Mouse (Mus musculus) C2C12 (cell line): ENCODE measurements at regions not wholly inside any gene's neighbourhood (a gene's known extent, or its start where the extent isn't known, plus 50 kb on each side); places are given as distances from the start of the nearest gene placed in this dataset. TPM values are rescaled to one million over a fixed set of nuclear protein-coding genes. Genes with fewer than 3 reads are reported as not detected.

ENCODE experiments used
- H3K27me3 ChIP-seq: one replicate; pipeline ENCODE4 v1.6.1; 2011; ENCODE audit not compliant: control insufficient read depth, insufficient read depth, insufficient read length
- H3K36me3 ChIP-seq: one replicate; pipeline ENCODE4 v1.6.1; 2011; ENCODE audit not compliant: control insufficient read depth, insufficient read depth
- H3K4me3 ChIP-seq: one replicate; pipeline ENCODE4 v1.5.1; 2011; ENCODE audit warnings: mild to moderate bottlenecking, control low read depth; ENCODE audit not compliant: poor library complexity, insufficient read depth, severe bottlenecking
- H3K79me2 ChIP-seq: one replicate; pipeline ENCODE4 v1.6.1; 2011; ENCODE audit not compliant: control insufficient read depth, insufficient read depth
- H3K79me3 ChIP-seq: one replicate; pipeline ENCODE4 v1.6.1; 2011; ENCODE audit warnings: low read depth, control low read depth
- H3ac ChIP-seq: one replicate; pipeline ENCODE3; 2011; ENCODE audit warnings: low read depth; ENCODE audit not compliant: control insufficient read depth, insufficient read length
- CEBPB ChIP-seq: IDR thresholded peaks from one replicate; pipeline ENCODE4 v1.6.1; 2011; ENCODE audit warnings: low read depth, mild to moderate bottlenecking, control low read depth, moderate library complexity
- CTCF ChIP-seq: IDR thresholded peaks from one replicate; pipeline ENCODE4 v1.5.1; 2011; ENCODE audit not compliant: control insufficient read depth, insufficient read depth, insufficient read length
- FOSL1 ChIP-seq: IDR thresholded peaks from one replicate; pipeline ENCODE4 v1.8.0; 2011; ENCODE audit warnings: mild to moderate bottlenecking, low read length; ENCODE audit not compliant: poor library complexity, insufficient read depth, severe bottlenecking
- MAX ChIP-seq: IDR thresholded peaks from one replicate; pipeline ENCODE4 v1.6.1; 2011; ENCODE audit warnings: mild to moderate bottlenecking, control low read depth
- MYOD1 ChIP-seq: IDR thresholded peaks from one replicate; pipeline ENCODE4 v1.6.1; 2011; ENCODE audit warnings: low read depth; ENCODE audit not compliant: control insufficient read depth, insufficient read length
- MYOG ChIP-seq: IDR thresholded peaks from one replicate; pipeline ENCODE4 v1.6.1; 2011; ENCODE audit not compliant: control insufficient read depth, insufficient read length; ENCODE audit errors: extremely low read depth
- USF1 ChIP-seq: IDR thresholded peaks from one replicate; pipeline ENCODE4 v1.6.1; 2011; ENCODE audit warnings: low read depth, mild to moderate bottlenecking, control low read depth, moderate library complexity
- microRNA-seq: library from miRNA; unstranded; fragments of <30 nt; microRNA quantifications from one replicate; pipeline ENCODE4, GENCODE M21; 2019; ENCODE audit warnings: borderline microRNAs expressed

DNA sequence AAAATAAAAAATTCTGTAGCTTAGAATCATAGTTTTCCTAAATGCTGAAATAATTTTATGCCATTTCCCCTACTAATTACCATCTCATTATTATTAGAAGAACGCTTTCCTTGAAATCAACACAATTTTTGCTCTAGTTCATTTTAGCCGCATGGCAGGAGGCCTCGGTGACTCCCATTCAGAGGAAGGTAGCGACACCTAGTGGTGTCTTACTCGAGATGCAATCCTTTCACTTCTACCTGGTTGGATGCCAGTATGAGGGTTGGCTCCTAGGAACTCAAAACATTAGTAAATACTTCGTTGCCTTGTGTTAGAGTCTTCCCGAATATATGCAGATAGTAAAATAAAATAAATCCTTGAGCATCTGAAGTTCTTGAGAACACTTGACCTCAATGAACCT is 76.3 kb upstream of the Pitrm1 start:
- H3K27me3 ChIP-seq = no peaks in the 10 kb centered on the region
- peak; percentile 31 for TF ChIP-seq CTCF
- no peak for TF ChIP-seq USF1
- peak; percentile 51 for TF ChIP-seq MAX
- TF ChIP-seq MYOD1 = no peak
- no peak overlapping the region for H3ac ChIP-seq
- no peaks in the 10 kb centered on the region for H3K79me2 ChIP-seq
- no peaks in the 10 kb centered on the region for H3K36me3 ChIP-seq
- H3K79me3 ChIP-seq = no peaks in the 10 kb centered on the region
- no peak overlapping the region for H3K4me3 ChIP-seq

DNA sequence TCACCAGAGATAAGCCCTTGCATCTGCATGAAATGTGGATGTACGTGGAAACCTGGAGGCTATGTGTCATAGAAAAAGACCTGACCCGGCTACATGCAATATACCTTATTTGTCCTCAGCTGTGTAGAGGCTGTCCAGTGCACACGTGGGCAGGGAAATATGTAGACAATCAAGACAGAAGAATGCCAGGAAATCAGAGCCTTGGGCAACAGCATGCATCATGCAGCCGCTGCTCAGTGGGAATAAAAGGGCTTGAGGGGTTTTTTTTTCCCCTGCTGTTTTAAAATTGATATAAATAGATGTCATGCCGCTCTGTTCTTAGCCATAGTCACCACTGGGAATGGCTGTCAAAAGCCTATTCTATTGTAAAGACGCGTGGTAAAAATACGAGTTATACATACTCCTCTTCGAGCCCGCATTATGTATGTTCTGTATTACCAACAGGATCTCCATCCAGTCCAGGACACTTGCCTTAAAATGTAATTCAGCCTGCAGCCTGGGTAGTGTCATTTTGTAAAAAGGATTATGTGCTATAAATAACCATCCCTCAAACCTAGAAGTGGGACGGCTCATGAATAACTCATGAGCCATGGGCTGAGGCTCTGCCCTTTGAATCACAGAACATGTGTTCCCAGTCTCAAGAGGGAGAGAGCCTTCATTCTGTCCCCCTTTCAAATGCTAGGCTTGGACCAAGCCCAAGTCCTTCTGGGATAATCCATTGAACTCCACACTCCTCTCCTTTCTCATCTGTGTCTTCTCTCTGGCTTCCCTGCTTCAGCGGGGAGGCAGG is 74.4 kb upstream of the Pitrm1 start:
- Histone ChIP-seq H3K79me2 (no peaks in the 10 kb centered on the region), H3K4me3 (no peak overlapping the region), H3ac (no peak overlapping the region), H3K27me3 (no peaks in the 10 kb centered on the region), H3K79me3 (no peaks in the 10 kb centered on the region), H3K36me3 (no peaks in the 10 kb centered on the region)
- TF ChIP-seq CTCF (no peak), CEBPB (no peak), MAX (no peak), USF1 (no peak), MYOG (no peak), FOSL1 (no peak), MYOD1 (no peak)

DNA sequence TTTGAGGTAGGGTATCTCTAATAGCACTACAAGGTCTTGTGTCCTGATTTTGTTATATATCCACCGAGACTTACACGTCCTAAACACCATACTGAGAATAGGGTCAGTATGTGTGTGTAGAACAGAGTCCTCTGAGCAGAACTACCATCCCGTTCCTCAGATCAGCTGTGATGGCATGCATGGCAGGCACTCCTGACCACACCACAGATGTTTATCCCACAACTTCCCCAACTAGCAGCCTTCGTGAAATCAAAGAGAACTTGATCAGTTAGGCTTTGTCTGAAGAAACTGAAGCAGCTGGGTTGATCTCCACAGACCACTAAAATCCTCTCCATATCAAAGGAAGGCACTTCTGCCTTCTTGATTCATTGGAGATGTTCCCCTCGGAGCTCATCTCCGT is 68.3 kb upstream of the Pitrm1 start:
- TF ChIP-seq MAX = no peak
- TF ChIP-seq CTCF = no peak
- TF ChIP-seq CEBPB = no peak
- TF ChIP-seq USF1 = no peak
- Histone ChIP-seq H3K4me3 (no peak overlapping the region), H3K36me3 (no peaks in the 10 kb centered on the region), H3ac (no peak overlapping the region), H3K79me2 (no peaks in the 10 kb centered on the region), H3K79me3 (no peaks in the 10 kb centered on the region), H3K27me3 (no peaks in the 10 kb centered on the region)

DNA sequence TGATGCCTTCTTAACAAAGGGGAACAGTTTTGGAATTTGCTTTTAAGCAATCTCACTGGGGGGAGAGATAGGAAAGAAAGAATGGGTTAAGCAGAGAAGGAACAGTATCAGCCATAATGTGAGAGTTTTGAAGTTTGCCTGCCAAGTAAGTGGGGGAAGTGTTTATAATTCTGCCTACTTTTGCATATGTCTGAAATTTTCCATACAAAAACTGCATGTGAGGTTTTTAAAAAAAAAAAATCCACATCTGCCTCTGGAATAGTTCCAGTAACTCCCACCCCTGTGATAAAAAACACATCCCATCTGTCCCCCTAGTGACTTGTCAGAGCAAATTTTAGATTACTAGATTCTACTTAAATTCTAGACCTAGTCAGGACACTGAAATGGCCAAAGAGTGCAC is 63.5 kb upstream of the Pitrm1 start:
- no peak overlapping the region for H3ac ChIP-seq
- H3K36me3 ChIP-seq = no peaks in the 10 kb centered on the region
- TF ChIP-seq MYOD1 (no peak), USF1 (no peak), CTCF (no peak), MYOG (no peak), MAX (no peak)
- H3K79me2 ChIP-seq = no peaks in the 10 kb centered on the region
- H3K4me3 ChIP-seq = no peak overlapping the region
- no peaks in the 10 kb centered on the region for H3K79me3 ChIP-seq
- no peaks in the 10 kb centered on the region for H3K27me3 ChIP-seq

DNA sequence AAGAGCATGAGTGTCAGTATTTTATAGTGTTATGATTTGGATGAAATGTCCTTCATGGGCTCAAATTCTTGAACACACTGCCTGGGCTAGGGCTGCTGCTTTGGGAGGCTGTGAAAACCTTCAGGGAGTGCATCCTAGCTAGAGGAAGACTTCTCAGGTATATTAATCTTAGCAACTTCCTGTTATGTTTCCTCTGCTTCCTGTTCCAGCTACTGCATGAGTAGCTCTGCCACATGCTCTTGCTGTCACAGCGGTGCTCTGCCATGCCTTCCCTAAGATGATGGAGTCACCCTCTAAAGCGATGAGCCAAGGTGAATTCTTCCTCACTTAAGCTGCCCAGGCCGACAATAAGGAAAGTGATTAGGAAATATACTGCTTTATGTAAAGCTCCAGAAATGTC is 60.1 kb upstream of the Pitrm1 start:
- Histone ChIP-seq H3K79me3 (no peaks in the 10 kb centered on the region), H3K27me3 (no peaks in the 10 kb centered on the region), H3K36me3 (no peaks in the 10 kb centered on the region), H3K4me3 (no peak overlapping the region), H3ac (no peak overlapping the region), H3K79me2 (no peaks in the 10 kb centered on the region)
- TF ChIP-seq MYOD1 (no peak), CTCF (no peak)

DNA sequence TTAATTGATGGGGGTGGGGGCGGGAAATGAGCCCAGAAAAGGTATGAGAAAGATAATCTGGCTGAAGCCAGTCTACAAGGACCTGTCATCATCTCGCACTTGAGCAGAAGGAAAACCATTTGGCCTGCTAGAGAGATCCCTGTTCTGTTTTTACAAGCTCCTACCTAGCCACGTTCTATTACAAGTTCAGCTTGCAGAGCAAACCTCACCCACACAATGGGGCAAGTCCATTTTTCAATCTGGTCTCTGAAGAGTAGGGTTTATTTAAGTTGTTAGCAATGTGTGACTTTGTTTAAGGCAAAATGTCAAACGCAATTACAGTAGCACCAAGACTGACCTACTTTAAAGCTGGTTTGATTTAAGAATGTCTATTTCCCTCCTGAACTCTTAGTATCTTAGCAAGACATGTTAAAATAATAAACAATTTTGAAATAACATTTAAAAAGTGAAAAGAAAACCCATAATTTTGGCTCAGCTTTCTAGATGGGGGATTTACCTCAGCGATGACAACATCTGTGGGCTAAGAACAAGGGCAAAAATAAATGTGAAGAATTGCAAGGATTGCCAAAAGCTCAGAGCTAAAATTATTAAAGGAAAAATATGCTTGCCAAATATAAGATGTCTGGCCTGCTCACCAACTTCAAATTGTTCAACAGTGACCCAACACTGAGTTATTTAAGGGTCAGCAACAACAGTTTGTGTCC is 54.9 kb upstream of the Pitrm1 start:
- Histone ChIP-seq H3K36me3 (no peaks in the 10 kb centered on the region), H3ac (no peak overlapping the region), H3K27me3 (no peaks in the 10 kb centered on the region), H3K79me2 (no peaks in the 10 kb centered on the region), H3K4me3 (no peak overlapping the region), H3K79me3 (no peaks in the 10 kb centered on the region)
- TF ChIP-seq CEBPB = no peak
- no peak for TF ChIP-seq CTCF
- TF ChIP-seq FOSL1 = no peak
- TF ChIP-seq MYOD1 = no peak
- no peak for TF ChIP-seq MYOG
- no peak for TF ChIP-seq USF1
- no peak for TF ChIP-seq MAX

Small RNAs in the stretch of these regions (microRNA-seq; reads per million reads assigned to microRNA genes)
- gene Gm26259 = not detected
